Mouse (Mus musculus) A20 (cell line): ENCODE measurements around the gene 9930022D16Rik.
A peak's percentile ranks its signal among the peaks of the same experiment; 100 is the strongest.

Experiments
- DNase-seq: peaks from one replicate; pipeline ENCODE4 v3.0.0-alpha.2; 2011; ENCODE audit warnings: low read depth, low spot score

Gene 9930022D16Rik

DNA sequence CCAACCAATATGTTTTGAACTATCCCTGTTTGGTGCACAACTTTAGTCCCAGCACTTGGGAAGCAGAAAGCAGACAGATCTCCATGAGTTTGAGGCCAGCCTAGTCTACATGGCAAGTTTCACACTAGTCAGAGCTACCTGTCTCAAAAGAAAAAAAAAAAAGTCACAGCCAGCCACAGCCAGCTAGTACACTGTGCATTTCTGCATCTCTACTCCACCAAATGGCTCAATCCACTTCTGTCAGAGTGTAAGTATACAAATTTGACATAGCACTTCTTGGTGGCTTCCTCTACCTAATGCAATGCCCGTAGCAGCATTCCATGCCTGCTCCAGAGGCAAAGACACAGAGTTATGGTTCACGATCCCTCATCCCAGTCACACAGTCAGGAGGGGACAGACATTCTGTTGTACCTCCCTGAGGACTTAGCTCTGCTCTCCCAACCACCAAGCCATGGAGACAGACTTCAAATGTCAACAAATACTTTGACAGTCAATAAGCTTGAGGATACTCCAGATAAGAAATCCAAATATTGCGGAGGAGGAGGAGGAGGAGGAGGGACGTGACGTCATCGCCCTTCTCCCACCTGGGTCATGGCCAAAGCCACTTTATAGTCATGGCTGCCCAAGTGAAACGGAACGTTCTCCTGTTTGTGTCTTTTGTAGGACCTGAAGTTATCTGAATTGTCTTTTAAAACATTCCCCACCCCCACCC lies 3.1 kb downstream of the 9930022D16Rik start:
- peak; percentile 46 for DNase-seq

DNA sequence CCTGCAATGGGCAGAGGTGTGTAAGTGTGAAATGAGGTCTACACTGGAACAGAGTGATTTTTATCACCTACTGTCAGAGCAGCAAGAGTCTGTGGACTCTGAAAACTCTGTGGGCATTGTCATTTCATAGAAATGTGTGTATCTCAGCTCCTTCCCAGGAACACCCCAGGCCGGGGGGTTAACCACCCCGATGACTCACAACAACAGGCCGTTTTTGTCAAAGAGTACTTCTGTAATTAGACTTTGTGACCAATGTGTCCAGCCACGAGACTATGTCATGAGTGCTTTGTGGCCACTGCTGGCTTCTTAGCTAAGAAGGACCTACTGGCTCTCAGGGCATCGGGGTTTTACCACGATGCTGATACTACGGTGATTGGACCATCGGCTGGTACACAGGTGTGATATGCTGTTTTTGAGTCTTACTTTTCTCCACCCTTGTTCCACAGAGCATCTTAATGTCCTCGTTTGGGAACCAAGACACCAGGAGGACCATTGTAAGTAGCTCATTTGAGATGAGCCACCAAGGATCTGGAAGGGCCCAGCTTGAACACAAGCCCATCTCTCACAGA lies 3.8 kb downstream of the 9930022D16Rik start:
- peak; percentile 53 for DNase-seq

DNA sequence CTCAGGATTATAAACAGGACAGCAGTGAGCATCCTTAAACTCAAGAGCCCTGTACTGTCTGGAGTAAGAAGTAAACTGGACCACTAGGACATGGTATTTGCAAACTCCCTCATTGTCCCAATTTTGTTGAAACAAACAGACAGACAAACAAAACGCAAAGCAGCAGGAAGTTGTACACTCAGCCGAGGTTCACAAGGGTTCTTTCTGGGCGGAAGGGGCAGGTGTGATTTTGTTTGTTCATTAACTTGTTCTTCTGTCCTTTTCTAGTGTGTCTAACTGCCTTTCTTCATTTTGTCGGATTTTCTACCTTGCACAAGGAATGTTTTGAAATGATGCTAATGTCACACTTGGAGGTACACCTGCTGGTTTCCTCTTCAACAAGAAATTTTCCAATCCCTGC lies 5.7 kb downstream of the 9930022D16Rik start:
- peak; percentile 76 for DNase-seq

DNA sequence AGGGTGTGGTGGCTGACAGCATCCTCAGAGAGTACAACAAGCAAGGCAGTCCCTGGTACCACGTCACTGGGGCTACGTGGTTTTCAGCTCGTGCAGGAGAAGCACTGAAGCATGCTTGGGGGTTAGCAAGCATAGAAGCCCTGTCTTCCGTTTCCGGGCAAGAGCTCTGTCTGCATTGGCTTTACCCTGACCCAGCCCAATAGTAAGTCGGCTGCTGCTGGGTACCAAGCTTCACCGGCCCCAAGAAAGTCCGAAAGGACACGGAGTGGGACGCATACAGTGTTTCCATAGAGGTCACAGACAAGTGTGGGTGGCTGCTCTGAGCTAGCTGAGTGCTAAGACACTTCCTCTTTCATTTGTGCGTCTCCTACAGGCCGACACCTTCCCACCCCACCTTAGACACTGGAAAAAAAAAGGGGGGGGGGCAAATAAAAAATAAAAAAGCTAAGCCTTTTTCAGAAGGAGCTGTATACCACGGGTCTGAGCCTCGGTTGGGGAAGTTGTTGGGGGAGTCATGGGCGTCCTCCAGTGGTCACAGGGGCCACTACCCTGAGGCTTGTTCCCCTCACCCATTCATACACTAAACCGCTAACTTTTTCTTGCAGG lies 6.3 kb downstream of the 9930022D16Rik start:
- peak; percentile 97 for DNase-seq

DNA sequence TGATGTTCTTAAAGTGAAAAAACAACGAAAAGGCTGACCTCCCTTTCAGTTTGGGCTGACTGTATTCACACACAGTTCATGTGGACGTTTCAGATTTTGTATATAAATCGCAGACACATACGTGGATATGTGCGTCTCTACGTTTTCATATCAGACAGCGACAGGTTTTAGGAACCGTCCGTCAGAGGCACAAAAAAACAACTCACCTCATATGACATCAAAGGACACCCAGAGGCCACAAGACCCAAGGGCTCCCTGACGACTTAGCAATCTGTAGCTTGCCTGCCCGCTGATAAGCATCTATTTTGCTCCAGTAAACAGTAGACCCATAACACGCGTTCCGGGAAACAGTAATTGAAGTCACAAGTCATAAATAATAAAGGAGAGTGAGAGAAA lies 6.8 kb downstream of the 9930022D16Rik start:
- DNase-seq, result peak; percentile 91

DNA sequence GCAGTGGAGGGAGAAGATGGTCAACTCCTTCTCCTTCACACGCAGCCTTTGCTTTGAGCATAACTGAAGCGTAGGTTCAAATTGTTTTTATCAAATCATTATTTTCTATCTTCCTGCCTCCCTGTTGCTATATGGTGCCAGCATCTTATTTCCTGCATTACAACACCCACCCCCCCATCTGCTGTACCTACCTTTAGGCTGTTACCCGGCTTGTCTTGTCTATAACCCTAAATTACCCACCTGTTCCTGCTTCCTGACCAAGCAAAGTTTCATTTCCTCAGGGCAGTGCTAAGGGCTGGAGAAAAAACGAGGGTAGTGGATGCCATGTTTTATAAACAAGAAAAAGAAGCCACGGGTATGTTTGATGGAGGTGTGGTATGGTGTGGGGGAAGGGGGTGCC lies 7.5 kb downstream of the 9930022D16Rik start:
- peak; percentile 84 for DNase-seq

DNA sequence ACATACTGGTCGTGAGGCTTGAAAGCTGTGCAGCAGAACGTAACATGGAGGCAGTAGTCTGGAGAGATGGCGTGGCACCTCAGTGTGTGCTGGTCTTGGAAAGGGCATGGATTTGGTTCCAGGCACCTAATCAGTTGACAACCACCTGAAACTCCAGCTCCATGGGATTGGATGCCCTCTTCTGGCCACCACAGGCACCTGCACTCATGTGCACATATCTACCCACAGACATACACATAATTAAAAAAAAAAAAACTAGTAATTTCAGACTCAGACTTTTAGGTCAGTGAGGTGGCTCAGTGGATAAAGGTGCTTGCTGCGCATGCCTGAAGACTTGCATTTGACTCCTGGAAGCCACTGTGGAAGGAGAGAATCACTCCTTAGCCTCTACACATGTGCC lies 8.5 kb downstream of the 9930022D16Rik start:
- no peak for DNase-seq

DNA sequence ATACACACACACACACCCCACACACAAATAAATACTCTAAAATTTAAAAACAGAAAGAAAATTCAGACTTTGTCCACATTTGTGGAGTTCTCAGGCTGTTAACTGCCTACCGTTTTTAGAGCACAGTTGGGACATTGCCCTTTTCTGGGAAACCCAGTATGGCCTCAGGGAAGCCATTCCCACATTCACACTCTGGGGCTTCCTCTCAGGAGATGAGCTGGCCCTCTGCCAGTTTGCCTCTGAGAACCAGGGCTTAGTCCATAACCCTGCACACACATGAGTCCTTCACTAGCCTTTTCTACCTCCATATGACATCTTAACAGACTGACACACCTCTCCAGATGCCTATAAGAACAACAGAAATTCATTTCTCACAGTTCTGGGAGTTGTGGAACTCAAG lies 9.6 kb downstream of the 9930022D16Rik start:
- DNase-seq, result no peak

DNA sequence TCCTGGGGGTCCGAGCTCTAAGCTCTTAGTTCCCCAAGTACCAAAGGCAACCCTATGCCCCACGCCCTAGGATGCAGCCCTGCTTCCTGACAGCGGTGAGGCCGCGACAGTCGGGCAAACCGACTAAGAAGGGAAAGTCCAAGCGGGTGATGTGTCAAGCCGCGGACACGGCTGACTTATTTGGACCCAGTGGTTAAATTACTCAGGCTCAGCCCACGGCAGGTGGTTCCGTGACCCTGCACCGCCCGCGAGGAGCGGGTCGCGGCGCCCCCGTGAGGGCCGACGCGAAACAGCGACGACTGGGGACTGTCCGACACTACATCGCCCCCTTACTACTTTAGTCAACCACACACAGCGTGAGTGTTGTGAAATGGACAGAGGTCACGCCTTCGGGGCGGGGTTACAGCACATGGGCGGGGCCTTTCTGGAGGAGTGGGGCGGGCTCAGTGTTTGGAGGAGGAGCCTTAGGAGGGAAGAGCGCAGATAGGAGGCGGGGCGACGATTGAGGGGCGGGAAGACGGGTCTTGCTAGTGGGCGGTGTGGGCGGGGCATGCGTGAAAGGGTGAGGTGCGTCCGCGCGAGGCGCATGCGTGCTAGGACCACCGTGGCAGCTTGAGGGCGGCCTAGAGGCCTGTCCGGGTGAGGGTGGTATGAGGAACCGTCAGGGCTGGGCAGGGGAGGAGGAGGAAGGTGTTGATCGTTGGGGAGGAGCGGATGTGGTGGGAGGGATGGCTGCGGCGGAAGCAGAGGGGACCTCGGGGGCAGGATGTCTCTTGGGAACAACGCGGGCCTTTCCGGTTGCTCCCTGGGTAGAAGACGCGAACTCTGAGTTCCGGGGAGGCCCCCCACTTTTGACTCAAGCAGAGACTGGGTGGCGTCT lies 11.9 kb downstream of the 9930022D16Rik start, which contains the start of gene Amz2:
Amz2 (plus strand) TSS at position 555 of the 880 bp plus-strand sequence.
- peak; percentile 100 for DNase-seq

DNA sequence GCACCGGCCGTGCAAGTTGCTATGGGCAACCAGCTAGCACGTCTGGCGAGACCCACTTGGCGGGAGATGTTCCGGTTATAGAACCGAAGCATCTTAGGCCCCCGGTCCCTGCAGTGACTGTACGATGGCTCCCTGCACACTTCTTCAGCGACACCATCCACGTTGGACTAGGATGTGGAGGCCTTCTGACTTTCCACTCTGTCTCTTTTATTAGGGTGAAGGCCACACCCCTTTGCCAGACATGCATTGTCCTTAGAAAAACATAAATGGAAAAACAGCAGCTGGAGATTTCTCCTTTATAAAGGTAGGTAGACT lies 12.5 kb downstream of the 9930022D16Rik start:
- DNase-seq, result no peak

DNA sequence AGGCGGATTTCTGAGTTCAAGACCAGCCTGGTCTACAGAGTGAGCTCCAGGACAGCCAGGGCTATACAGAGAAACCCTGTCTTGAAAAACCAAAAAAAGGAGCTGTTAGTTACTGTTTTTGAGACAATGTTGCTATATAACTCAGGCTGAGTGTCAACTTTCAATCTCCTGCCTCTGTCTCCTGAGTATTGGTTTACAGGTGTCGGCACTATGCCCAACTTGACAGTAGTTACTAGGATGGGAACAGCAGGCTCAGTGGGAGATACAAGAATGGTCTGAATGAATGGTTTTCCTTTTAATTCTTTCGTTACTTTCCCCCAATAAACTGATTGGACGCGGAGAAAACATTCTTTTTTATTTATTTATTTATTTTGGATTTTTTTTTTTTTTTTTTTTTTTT lies 13.6 kb downstream of the 9930022D16Rik start:
- DNase-seq, result peak; percentile 51

DNA sequence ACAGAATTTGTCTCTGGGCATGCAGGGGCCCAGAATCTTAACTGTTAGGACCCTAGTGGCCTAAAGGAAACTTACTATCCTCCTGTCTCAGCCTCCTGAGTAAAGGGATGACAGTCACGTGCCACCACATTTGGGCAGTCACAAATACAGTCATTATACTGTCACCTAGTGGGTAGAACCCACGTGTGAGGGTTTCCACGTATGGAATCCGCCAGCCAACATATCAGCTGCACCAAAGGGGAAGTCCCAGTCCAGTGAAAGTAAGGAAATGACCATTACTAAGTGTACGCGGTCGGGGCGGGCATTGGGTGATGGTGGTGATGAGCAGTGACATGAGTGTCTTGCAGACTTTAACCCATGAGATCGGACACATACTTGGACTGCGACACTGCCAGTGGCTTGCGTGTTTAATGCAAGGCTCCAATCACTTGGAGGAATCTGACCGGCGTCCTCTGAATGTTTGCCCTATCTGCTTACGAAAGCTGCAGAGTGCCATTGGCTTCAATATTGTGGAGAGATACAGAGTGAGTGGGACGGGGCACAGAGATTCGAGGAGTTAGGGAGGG lies 20.6 kb downstream of the 9930022D16Rik start:
- no peak for DNase-seq

DNA sequence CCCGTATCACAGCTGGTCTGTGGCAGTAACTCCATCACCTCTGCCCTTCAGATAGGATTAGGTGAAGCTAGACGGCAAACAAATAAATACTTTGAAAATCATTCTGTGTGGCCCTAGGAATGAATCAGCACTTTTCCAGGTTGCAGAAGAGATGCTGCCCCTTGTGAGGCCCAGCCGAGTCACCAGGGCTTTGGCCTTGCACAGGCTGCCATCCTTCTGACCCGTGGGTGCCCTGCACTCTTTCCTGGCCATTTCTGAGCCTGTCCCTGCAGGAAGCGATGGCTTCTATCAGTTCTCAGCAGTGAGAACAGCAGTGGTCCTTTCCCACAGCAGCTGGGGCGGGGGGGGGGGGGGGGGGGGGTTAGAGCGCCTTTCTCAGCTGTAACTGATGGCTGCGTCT lies 23.2 kb downstream of the 9930022D16Rik start:
- DNase-seq, result no peak

DNA sequence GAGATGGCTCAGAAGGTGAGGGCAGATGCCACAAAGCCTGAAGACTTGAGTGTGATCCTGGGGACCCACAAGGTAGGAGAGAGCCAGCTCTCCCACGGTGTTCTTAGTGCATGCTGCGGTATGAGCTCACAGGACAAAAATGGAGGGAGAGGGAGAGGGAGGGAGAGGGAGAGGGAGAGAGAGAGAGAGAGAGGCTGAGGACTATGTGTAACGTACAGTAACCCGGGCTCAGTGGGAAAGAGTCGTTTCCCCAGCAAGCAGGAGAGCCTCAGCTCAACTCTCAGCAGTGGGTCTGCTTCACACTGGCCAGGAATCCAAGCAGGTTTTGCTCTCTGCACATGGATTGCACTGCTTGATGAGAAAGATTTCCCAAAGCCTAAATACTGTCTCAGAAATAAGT lies 25.5 kb downstream of the 9930022D16Rik start:
- DNase-seq, result no peak

DNA sequence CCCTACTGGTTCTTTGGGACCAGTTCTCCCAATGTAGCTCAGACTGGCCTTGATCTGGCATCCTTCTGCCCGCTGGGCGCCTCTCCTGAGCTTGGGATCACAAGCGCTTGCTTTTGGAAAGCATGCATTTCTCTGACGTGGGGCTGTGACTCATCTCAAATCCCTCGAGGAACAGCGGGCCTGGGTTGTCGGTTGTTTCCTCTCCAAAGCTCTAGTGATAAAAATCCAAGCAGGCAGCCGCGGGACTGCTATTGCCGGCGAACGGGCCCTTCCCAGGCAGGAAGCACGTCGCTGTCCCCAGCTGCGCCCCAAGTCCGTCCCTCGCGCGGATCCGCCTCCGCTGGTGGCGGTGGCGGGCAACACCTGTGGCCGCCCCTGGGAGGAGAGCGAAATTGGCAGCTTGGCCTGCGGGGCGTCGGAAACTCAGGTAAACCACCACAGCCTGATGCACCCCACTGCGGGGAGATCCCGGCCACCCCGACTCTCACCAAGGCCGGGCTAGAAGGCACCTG lies 26.2 kb downstream of the 9930022D16Rik start:
- DNase-seq, result peak; percentile 95

DNA sequence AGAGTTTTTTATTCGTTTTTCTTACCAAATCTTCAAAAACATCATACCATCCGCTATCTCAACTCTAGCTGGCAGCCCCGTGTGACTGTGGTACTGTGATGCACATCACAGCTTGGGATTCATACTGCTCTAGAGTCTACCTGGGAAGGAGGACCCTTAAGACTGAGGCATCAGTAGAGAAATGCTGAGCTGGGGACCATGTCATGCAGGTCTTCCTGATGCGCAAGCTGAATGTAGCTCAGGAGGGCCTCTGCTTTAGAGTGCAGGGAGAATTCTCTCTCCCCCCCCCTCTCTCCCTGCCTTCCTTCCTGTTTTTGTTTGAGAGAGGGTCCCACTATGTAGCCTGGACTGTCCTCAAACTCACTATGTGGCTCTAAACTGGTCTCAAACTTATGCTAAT lies 26.9 kb downstream of the 9930022D16Rik start:
- DNase-seq, result peak; percentile 70

DNA sequence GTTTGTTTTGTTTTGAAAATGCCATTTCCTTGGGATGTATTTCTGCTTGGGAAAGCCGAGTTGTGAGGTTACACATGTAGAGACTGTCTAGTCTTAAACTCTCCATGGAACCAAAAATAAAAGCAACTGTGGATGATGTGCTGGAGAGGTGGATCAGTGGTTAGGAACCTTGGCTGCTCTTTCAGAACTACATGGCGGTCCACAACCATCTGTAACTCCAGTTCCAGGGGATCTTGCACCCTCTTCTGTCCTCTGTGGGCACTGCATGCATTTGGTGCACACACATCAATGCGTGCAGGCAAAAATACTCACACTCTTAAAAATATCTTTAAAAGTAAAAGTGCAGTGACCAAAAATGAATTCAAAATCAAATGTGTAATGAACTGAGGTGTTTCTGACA lies 27.4 kb downstream of the 9930022D16Rik start:
- peak; percentile 86 for DNase-seq

DNA sequence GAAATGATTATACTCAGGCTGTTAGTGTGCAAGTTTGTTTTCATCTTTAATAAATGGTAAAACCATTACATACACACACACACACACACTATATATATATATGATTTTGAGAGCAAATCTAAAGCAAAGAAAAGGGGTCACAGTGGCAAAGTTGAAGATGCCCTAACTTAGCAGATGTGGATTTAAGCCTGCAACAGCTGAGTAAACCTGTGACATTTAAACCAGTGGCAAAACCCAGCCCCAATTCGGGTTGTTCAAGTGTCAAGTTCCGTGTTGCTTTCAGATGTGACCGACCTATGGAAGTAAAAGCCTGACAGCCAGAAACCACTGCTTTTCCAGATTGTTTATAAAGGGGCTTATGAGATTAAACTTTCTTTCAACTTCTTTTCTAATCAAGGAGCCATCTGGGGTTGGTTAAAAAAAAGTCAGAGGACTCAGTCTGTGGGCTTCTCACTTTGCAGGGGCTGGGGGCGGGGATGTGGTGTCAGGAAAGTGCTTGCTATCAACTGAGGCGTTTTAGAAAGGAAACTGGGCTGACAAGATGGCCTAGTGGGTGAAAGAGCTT lies 28.5 kb downstream of the 9930022D16Rik start:
- DNase-seq, result no peak

DNA sequence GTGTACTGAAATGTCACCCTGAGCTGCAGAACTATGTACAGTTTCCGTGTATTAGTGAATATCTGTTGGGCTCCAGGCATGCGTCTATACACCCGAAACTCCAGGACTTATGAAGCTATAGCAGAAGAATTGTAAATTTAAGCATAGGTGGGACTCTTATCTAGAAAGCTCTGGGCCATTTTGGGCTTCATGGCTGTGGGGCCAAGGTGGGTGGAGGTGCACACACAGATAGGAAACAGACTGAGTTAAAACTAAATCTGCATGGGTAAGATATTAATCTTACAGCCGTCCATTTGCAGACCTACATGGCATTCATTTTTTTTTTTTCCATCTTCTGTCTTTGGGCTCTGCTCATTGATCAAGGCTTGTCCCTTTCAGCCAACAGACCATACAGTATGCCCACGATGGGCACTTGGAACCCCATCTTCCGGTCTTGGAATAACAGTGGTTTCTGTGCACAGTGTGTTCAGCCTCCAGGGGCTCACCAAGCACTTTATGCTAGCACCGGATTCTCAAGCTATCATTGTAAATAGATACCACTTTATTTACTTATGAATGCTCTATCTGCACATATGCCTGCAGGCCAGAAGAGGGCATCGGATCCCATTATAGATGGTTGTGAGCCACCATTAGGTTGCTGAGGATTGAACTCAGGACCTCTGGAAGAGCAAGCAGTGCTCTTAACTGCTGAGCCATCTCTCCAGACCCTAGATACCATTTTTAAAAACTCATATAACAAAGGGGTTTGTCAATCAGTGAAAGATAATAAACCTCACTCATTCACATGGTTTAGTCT lies 29.9 kb downstream of the 9930022D16Rik start:
- peak; percentile 34 for DNase-seq

DNA sequence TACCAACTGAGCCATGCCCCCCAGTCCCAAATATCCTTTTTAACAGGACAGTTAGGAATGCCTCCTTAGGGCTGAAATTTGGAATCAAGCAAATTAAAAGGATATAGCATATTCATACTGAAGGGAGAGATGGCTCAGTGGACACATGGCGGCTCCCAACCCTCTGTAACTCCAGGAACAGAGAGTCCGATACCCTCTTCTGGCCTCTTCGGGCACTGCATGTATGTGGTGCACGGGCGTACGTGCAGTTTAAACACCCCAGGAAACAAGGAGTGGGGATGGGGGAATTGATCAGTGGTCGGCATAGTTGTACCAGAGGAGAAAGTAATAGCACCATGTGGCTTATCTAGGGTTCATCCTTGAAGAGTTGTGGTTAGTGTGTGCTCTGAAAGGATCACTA lies 30.9 kb downstream of the 9930022D16Rik start:
- peak; percentile 49 for DNase-seq
